Mouse (Mus musculus): ENCODE measurements at regions not wholly inside any gene's neighbourhood (a gene's known extent, or its start where the extent isn't known, plus 50 kb on each side); places are given as distances from the start of the nearest gene placed in this dataset.

DNA sequence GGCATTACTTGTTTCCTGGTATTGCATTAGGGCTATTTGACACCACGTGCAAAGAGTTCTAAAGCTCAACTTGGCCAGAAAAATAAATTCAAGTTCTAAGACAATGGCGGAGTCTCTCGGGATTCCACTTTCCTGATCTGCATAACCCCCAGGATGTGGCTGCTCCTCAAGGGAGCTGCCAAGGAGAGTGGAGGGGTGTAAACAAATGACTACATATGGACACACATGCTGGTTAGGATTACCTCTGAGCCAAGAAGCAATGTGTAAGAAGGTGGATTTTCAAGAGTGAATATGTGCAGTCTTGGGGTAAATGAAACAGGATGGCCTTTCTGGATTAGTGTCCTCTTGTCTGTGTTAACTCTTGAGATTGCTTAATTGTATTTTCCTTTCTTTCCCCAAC lies 88.2 kb upstream of the Pdcd1 start:
- WGBS: 62% methylated on average over 3 of the region's 3 CpGs
- H3K4me3 ChIP-seq (ENCODE audit: insufficient read depth, low read depth, low read length): no peak overlapping the region
- H3K27ac ChIP-seq (ENCODE audit: insufficient read depth, low read depth, low read length): no peak overlapping the region
- H3K27me3 ChIP-seq (replicated peaks; ENCODE audit: control insufficient read depth, insufficient read depth, low read length): no peaks in the 10 kb centered on the region
- H3K36me3 ChIP-seq (ENCODE audit: control insufficient read depth, insufficient read depth, low read length): no peaks in the 10 kb centered on the region
- DNase-seq: no peak
- TF ChIP-seq POLR2A (IDR thresholded peaks at IDR 0.05; ENCODE audit: low read depth, low read length): no peak
- no peak for TF ChIP-seq CTCF (conservative IDR thresholded peaks at IDR 0.05; ENCODE audit: insufficient read depth, insufficient read length, low read depth, low read length)
- H3K4me1 ChIP-seq (ENCODE audit: control insufficient read depth, insufficient read depth, low read length): no peaks in the 10 kb centered on the region

DNA sequence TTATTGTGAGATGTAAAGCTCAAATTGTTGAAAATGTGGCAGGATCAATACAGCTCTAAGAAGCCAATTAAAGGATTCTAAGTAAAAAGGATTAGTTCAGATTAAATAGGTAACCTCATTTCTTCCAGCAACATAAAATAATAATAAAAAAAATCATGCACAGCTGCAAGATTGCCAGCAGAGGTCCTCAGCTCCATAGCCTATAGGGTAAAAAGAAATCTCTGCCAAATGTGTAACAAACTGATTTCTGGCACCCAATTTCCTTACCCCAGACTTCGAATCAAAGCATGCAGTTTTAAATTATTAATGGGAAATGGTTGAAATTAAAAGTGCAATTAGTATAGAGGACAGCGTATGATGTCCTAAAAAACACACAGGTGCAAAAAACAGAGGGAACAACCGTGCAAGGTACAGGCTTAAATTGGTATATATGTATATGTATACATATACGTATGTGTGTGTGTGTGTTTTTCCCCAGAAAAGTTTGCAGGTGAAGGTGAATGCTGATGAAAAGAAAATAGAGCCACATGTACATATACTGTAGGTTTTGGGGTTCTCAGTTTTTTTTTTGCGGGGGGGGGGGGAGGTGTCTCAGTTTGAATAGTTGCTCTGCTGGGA lies 87.2 kb upstream of the Pdcd1 start:
- no peaks in the 10 kb centered on the region for H3K27me3 ChIP-seq (replicated peaks; ENCODE audit: control insufficient read depth, insufficient read depth, low read length)
- no peak for DNase-seq
- 75% methylated on average over 5 of the region's 5 CpGs for WGBS

DNA sequence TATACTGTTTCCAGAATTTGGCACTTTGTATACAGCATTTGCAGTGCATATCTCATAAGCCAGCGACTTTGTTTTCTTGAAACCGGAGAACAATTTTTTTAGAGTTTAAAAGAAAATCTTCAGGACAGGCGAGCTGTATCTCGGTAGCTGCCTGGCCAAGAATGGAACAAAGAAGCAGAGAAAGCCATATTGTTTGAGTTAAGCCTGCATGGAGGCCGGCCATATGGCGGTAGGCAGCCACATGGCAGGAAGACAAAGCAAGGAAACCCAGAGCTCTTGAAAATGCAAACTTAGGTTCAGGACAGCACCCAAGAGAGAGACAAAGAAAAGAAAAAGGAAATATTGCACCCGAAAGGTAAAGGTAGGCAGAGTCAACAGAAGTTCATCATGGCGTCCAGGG lies 84.4 kb upstream of the Pdcd1 start:
- no peak for DNase-seq
- Histone ChIP-seq H3K27ac (ENCODE audit: insufficient read depth, low read depth, low read length) (no peak overlapping the region), H3K27me3 (replicated peaks; ENCODE audit: control insufficient read depth, insufficient read depth, low read length) (no peaks in the 10 kb centered on the region), H3K4me1 (ENCODE audit: control insufficient read depth, insufficient read depth, low read length) (no peaks in the 10 kb centered on the region), H3K4me3 (ENCODE audit: insufficient read depth, low read depth, low read length) (no peak overlapping the region), H3K36me3 (ENCODE audit: control insufficient read depth, insufficient read depth, low read length) (no peaks in the 10 kb centered on the region)
- no peak for TF ChIP-seq CTCF (conservative IDR thresholded peaks at IDR 0.05; ENCODE audit: insufficient read depth, insufficient read length, low read depth, low read length)
- no peak for TF ChIP-seq POLR2A (IDR thresholded peaks at IDR 0.05; ENCODE audit: low read depth, low read length)
- 88% methylated on average over 8 of the region's 8 CpGs for WGBS

More for the DNA sequence above, 87.2 kb upstream of the Pdcd1 start:
- Histone ChIP-seq H3K4me1 (ENCODE audit: control insufficient read depth, insufficient read depth, low read length) (no peaks in the 10 kb centered on the region), H3K4me3 (ENCODE audit: insufficient read depth, low read depth, low read length) (no peak overlapping the region), H3K36me3 (ENCODE audit: control insufficient read depth, insufficient read depth, low read length) (no peaks in the 10 kb centered on the region), H3K27ac (ENCODE audit: insufficient read depth, low read depth, low read length) (no peak overlapping the region)
- no peak for TF ChIP-seq CTCF (conservative IDR thresholded peaks at IDR 0.05; ENCODE audit: insufficient read depth, insufficient read length, low read depth, low read length)
- TF ChIP-seq POLR2A (IDR thresholded peaks at IDR 0.05; ENCODE audit: low read depth, low read length): no peak
